Comparison of ENCODE assay signal across 1 mouse cellular context in the genomic region with DNA sequence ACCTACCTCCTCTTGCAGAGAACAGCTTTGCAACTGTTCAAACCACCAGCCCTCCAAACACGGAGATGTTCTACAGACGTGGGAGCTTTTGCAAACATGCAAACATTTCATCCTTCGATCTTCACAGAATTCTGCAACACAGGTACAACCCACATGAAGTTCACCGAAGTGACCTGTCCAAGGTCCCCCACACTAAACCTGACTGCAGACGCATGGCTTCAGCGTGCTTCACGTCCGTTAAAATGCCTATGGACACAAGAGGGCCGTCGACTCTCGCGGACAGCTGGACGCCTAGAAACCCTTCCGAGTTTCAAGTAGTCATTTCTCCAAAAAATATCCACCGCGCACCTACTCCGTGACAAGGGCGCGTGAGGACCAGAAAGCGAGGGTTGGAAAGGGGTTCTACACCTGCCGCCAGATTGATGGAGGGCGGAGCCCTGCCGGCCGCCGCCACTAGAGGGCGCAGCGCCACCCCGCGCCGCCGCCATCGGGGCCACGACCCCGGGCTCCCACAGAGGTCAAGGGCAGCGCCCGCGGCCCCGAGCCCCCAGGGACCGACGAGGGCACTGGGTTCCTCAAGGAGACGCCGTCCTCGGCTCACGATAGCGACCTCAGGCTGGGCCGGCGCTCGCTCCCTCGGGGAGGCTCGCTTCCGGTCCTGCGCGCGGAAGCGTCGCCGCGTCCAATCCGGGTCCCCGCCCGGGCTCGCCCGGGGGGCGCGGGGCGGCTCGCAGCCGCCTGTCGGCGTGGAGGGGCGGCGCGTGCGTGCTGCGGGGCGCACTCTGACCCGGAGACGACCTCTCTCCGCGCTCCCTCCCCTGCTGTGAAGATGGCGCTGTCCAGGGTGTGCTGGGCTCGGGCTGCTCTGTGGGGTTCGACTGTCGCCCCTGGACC.
A peak's percentile ranks its signal among the peaks of the same experiment; 100 is the strongest.
TF ChIP-seq lines count a peak whose summit lies in the region.

Gene Letmd1 (plus strand): TSS at position 729 of the 894 bp plus-strand sequence.

TF ChIP-seq in MEL, 35 proteins besides CTCF, POLR2A, EP300 and RAD21 (continued from another document):
- TF ChIP-seq E2F4 (IDR thresholded peaks at IDR 0.05; ENCODE audit: borderline replicate concordance, low read depth, low read length) (no peak), MAFK (IDR thresholded peaks at IDR 0.05; ENCODE audit: borderline replicate concordance, low read depth, low read length) (no peak), SIN3A (IDR thresholded peaks at IDR 0.05; ENCODE audit: low read length) (peak; percentile 91), BHLHE40 (IDR thresholded peaks at IDR 0.05; ENCODE audit: borderline replicate concordance, low read depth, low read length) (0 out of 2 replicates have a peak, but pooled peaks have one; percentile 8), TBP (IDR thresholded peaks at IDR 0.05; ENCODE audit: low read depth, low read length) (0 out of 2 replicates have a peak, but pooled peaks have one; percentile 49), POLR2AphosphoS2 (IDR thresholded peaks at IDR 0.05; ENCODE audit: low read length) (peak; percentile 83), MAX (IDR thresholded peaks at IDR 0.05; ENCODE audit: low read length) (peak; percentile 64), POLR2AphosphoS5 (IDR thresholded peaks at IDR 0.05; ENCODE audit: borderline replicate concordance, low read depth, low read length) (no peak), MXI1 (IDR thresholded peaks at IDR 0.05; ENCODE audit: low read depth, low read length) (peak; percentile 91), ZKSCAN1 (IDR thresholded peaks at IDR 0.05; ENCODE audit: low read depth, low read length) (no peak), NELFE (IDR thresholded peaks at IDR 0.05; ENCODE audit: low read depth, low read length) (peak; percentile 95), RCOR1 (IDR thresholded peaks at IDR 0.05; ENCODE audit: low read depth, low read length) (peak; percentile 53; the same call in 1 of the 2 replicates)
